Mouse (Mus musculus): ENCODE measurements around the gene Rdh12.

- TF ChIP-seq CTCF (IDR thresholded peaks at IDR 0.05; ENCODE audit: borderline replicate concordance, insufficient read depth, low read depth, low read length), result no peak
- TF ChIP-seq POLR2A (IDR thresholded peaks at IDR 0.05; ENCODE audit: borderline replicate concordance, insufficient read depth, low read length), result no peak
Observed at GRCm38 (mm10) chr12:79254975-79255374, 46.3 kb downstream of the Rdh12 start.

All from cerebellum, adult 2 months (tissue).